13 mouse cellular contexts compared by ENCODE assay signal in genomic region chr10:96190168-96190987, GRCm38 (mm10). TPM values are rescaled to one million over a fixed set of nuclear protein-coding genes. Genes with fewer than 3 reads are reported as not detected.
DNase-seq lines count a peak whose midpoint lies in the region; ATAC-seq and TF ChIP-seq lines count a peak whose summit lies in the region.
"Had no signal": no experiment of that assay in that cellular context is flagged by ENCODE, and none has a peak within 500 bp of the region (broad histone marks: within the 10 kb centered on the region; RNA-seq: fewer than 3 reads in every experiment).

No protein-coding gene starts in this region.

- no peaks in the 10 kb centered on the region for H3K9me3 ChIP-seq in hindbrain, embryonic 11.5 days (ENCODE audit: control insufficient read depth, low read length)
- H3K9me3 ChIP-seq in midbrain, embryonic 11.5 days (ENCODE audit: control insufficient read depth, low read length) = no peaks in the 10 kb centered on the region; the same call in 1 of the 2 replicates
- H3K9me3 ChIP-seq: embryonic facial prominence, embryonic 12.5 days had no signal

- H3K4me1 ChIP-seq in hindbrain, embryonic 11.5 days (replicated peaks; ENCODE audit: control insufficient read depth, insufficient read depth, low read length) = no peaks in the 10 kb centered on the region
- H3K4me1 ChIP-seq in midbrain, embryonic 11.5 days (ENCODE audit: control insufficient read depth, insufficient read depth, low read length) = no peaks in the 10 kb centered on the region; the same call in 1 of the 2 replicates
- H3K4me1 ChIP-seq: embryonic facial prominence, embryonic 12.5 days had no signal

- H3K27me3 ChIP-seq in hindbrain, embryonic 11.5 days (ENCODE audit: control insufficient read depth, insufficient read depth, low read length) = no peaks in the 10 kb centered on the region
- H3K27me3 ChIP-seq in midbrain, embryonic 11.5 days (ENCODE audit: control insufficient read depth, insufficient read depth, low read length) = no peaks in the 10 kb centered on the region
- H3K27me3 ChIP-seq: embryonic facial prominence, embryonic 12.5 days had no signal

- H3K27ac ChIP-seq in hindbrain, embryonic 11.5 days (ENCODE audit: low read depth, low read length) = peak overlapping the region; percentile 36; the same call in 1 of the 2 replicates
- no peak overlapping the region; the same call in 1 of the 2 replicates for H3K27ac ChIP-seq in midbrain, embryonic 11.5 days (ENCODE audit: low read depth, low read length)
- H3K27ac ChIP-seq in left cerebral cortex, adult 2 months = no peak overlapping the region
- H3K27ac ChIP-seq: embryonic facial prominence, embryonic 12.5 days; layer of hippocampus, adult 2 months had no signal

- intact Hi-C loops in left cerebral cortex, adult 2 months (cut with DNase I) = no loop called here

- ATAC-seq in frontal cortex, adult (ENCODE audit: low TSS enrichment) = 0 out of 2 replicates have a peak, but pooled peaks have one; percentile 23
- ATAC-seq in hindbrain, embryonic 11.5 days (ENCODE audit: low FRiP score) = peak; percentile 89
- ATAC-seq in midbrain, embryonic 11.5 days (ENCODE audit: low FRiP score) = peak; percentile 63
- ATAC-seq in megakaryocyte progenitor cell, adult 5-6 weeks (replicated peaks; ENCODE audit: poor library complexity) = no peak

- H3K4me2 ChIP-seq in hindbrain, embryonic 11.5 days (replicated peaks; ENCODE audit: low read depth, low read length) = no peak overlapping the region
- no peak overlapping the region for H3K4me2 ChIP-seq in midbrain, embryonic 11.5 days
- H3K4me2 ChIP-seq: embryonic facial prominence, embryonic 12.5 days had no signal

- H3K4me3 ChIP-seq in hindbrain, embryonic 11.5 days (ENCODE audit: low read depth, low read length) = no peak overlapping the region
- no peak overlapping the region for H3K4me3 ChIP-seq in midbrain, embryonic 11.5 days (ENCODE audit: low read depth, low read length)
- H3K4me3 ChIP-seq in left cerebral cortex, adult 2 months = no peak overlapping the region
- H3K4me3 ChIP-seq: embryonic facial prominence, embryonic 12.5 days; layer of hippocampus, adult 2 months had no signal

- no peak for DNase-seq in frontal cortex, postnatal 14 days (ENCODE audit: low spot score in 2 of 2)
- DNase-seq in Muller cell, postnatal 12 days (ENCODE audit: inconsistent ontology term) = peak; percentile 83
- peak; percentile 35 for DNase-seq in hindbrain, embryonic 11.5 days (ENCODE audit: low spot score)
- DNase-seq in midbrain, embryonic 11.5 days (ENCODE audit: low spot score, missing footprints) = no peak
- no peak for DNase-seq in adrenal gland, adult 2 months
- no peak for DNase-seq in left cerebral cortex, adult 2 months (ENCODE audit: extremely low spot score in 1 of 2, low spot score in 2 of 2)
- DNase-seq: adrenal gland, postnatal 10 days; heart, postnatal 14 days had no signal

- no peaks in the 10 kb centered on the region for H3K36me3 ChIP-seq in hindbrain, embryonic 11.5 days (ENCODE audit: control insufficient read depth, insufficient read depth, low read length)
- no peaks in the 10 kb centered on the region for H3K36me3 ChIP-seq in midbrain, embryonic 11.5 days (ENCODE audit: control insufficient read depth, insufficient read depth, low read length)
- H3K36me3 ChIP-seq: embryonic facial prominence, embryonic 12.5 days had no signal

- no peak overlapping the region for H3K9ac ChIP-seq in hindbrain, embryonic 11.5 days (ENCODE audit: low read depth, low read length)
- H3K9ac ChIP-seq in midbrain, embryonic 11.5 days (ENCODE audit: low read length) = no peak overlapping the region
- H3K9ac ChIP-seq: embryonic facial prominence, embryonic 12.5 days had no signal

- 37% methylated on average over 10 of the region's 10 CpGs for WGBS in hindbrain, embryonic 11.5 days
- WGBS in midbrain, embryonic 11.5 days = 53% methylated on average over 10 of the region's 10 CpGs

- no peak for TF ChIP-seq CTCF in left cerebral cortex, adult 2 months (IDR thresholded peaks at IDR 0.05)

RNA-seq across cellular contexts. Expression of gene Gm5426, which starts 54.0 kb away (rescaled TPM):
- polyA plus RNA-seq in hindbrain, embryonic 11.5 days (2014; fragmentation: Nextera tagmentation; extraction: Ambion mirVana) = not detected in 2 replicates
- polyA plus RNA-seq in midbrain, embryonic 11.5 days (2014; fragmentation: Nextera tagmentation; extraction: Ambion mirVana) = not detected in 2 replicates
- total RNA-seq in adrenal gland, adult 2 months (2021) = not detected
- polyA plus RNA-seq in adrenal gland, adult 2 months (2012; rRNA removed) = not detected in 2 replicates
- total RNA-seq in megakaryocyte progenitor cell, adult 5-6 weeks (2015) = not detected in 2 replicates
- not detected in 2 replicates for total RNA-seq in megakaryocyte progenitor cell, adult 5-6 weeks (2017)
- total RNA-seq in left cerebral cortex, adult 2 months (2021) = not detected
- total RNA-seq: adrenal gland, postnatal 10 days; heart, postnatal 14 days; layer of hippocampus, adult 2 months had no signal
- polyA plus RNA-seq: embryonic facial prominence, embryonic 12.5 days; macrophage had no signal

Comparison
In these comparisons a context has a peak if more than half of its experiments do, and no peak if none do; other contexts are left out.
1. DNase-seq: peak in Muller cell, postnatal 12 days (single experiment) and hindbrain, embryonic 11.5 days (single experiment); none in frontal cortex, postnatal 14 days (0 of 2), midbrain, embryonic 11.5 days (single experiment), adrenal gland, adult 2 months (single experiment) and left cerebral cortex, adult 2 months (0 of 2).